Mouse (Mus musculus) G1E (cell line): ENCODE measurements around the gene Stip1. TPM values are rescaled to one million over a fixed set of nuclear protein-coding genes. Genes with fewer than 3 reads are reported as not detected.
"Not testable (repeated sequence)": the region's sequence is repeated elsewhere in the genome, so short reads cannot be mapped to it uniquely, and the experiment has no call there.

Source experiments
- ATAC-seq: 2 replicates; pipeline ENCODE4 v1.8.0; 2016; ENCODE audit warnings: mild to moderate bottlenecking; ENCODE audit not compliant: insufficient number of reproducible peaks, poor library complexity, low FRiP score, severe bottlenecking; ENCODE audit errors: extremely low read depth
- DNase-seq: peaks from one replicate; pipeline ENCODE4 v3.0.0; 2012; ENCODE audit warnings: low spot score
- H3K27me3 ChIP-seq: 2 replicates; pipeline ENCODE4 v1.6.1; 2012; ENCODE audit warnings: mild to moderate bottlenecking, low read length, inconsistent platforms; ENCODE audit not compliant: insufficient read depth
- H3K36me3 ChIP-seq: replicated peaks from 2 replicates; pipeline ENCODE3; 2012; ENCODE audit warnings: mild to moderate bottlenecking, inconsistent platforms
- H3K4me1 ChIP-seq: 2 replicates; pipeline ENCODE4 v1.6.1; 2012; ENCODE audit warnings: low read depth, low read length, inconsistent platforms, mixed read lengths; ENCODE audit not compliant: insufficient read depth
- H3K4me3 ChIP-seq: 2 replicates; pipeline ENCODE4 v1.5.1; 2012; ENCODE audit warnings: low read depth, mild to moderate bottlenecking, inconsistent platforms, low read length, moderate library complexity, mixed read lengths
- H3K9me3 ChIP-seq: replicated peaks from 2 replicates; pipeline ENCODE4 v1.6.1; 2012; ENCODE audit warnings: inconsistent platforms
- CTCF ChIP-seq: IDR thresholded peaks from 2 replicates; pipeline ENCODE4 v1.5.1; 2012; ENCODE audit warnings: low read depth, low read length, inconsistent platforms, mixed read lengths
- GATA1 ChIP-seq: IDR thresholded peaks from 2 replicates; pipeline ENCODE4 v1.6.1; 2012; ENCODE audit warnings: borderline replicate concordance, low read length, inconsistent platforms, mixed read lengths
- GATA2 ChIP-seq: IDR thresholded peaks from 2 replicates; pipeline ENCODE4 v1.6.1; 2012; ENCODE audit warnings: low read depth, low read length, inconsistent platforms, borderline replicate concordance
- POLR2AphosphoS5 ChIP-seq: IDR thresholded peaks from 2 replicates; pipeline ENCODE4 v1.6.1; 2012; ENCODE audit warnings: low read depth, low read length, inconsistent platforms; ENCODE audit not compliant: insufficient replicate concordance
- TAL1 ChIP-seq: conservative IDR thresholded peaks from 2 replicates; pipeline ENCODE4 v1.6.1; 2012; ENCODE audit warnings: low read depth, low read length, inconsistent platforms, mixed read lengths
- polyA plus RNA-seq: library from polyadenylated mRNA; stranded (reverse); fragments of >175 nt; gene quantifications from 2 replicates; pipeline ENCODE4 v1.2.3, GENCODE M21; 2012
- total RNA-seq, 2 experiments: library from RNA; stranded (forward) in 1 of 2; stranded (reverse) in 1 of 2; fragments of 200-1000 nt in 1 of 2; fragments of >200 nt in 1 of 2; fragmentation: Nextera tagmentation in 1 of 2; gene quantifications; 2 replicates each; pipeline ENCODE4 v1.2.3; 2014 to 2017

Gene Stip1
- total and polyA plus RNA-seq, 3 experiments: 224 to 301 (median 279) TPM

DNA sequence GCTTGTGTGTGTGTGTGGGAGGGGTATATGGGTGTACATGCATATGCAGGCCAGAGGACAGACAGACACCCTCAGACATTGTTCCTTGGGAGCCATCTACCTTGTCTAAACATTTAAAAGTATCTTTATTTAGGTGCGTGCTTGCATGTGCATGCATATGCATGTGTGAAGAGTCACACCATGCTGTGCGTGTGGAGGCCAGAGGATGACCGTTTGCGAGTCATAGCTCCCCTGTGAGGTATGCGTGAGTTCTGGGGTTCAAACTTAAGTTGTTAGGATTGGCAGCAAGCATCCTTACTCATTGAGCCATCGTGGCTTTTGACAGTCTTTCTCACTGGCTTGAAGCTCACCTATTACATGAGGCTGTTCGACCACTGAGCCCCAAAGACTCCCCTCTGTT is 38.5 kb upstream of the Stip1 start:
- no peak for TF ChIP-seq GATA1
- TF ChIP-seq POLR2AphosphoS5: no peak
- TF ChIP-seq TAL1: no peak
- TF ChIP-seq CTCF: no peak
- no peak for TF ChIP-seq GATA2
- Histone ChIP-seq H3K9me3 (no peaks in the 10 kb centered on the region), H3K4me1 (no peaks in the 10 kb centered on the region), H3K27me3 (peaks cover 51% of the 10 kb centered on the region), H3K36me3 (no peaks in the 10 kb centered on the region), H3K4me3 (no peak overlapping the region)
- no peak for DNase-seq
- ATAC-seq: no peak

DNA sequence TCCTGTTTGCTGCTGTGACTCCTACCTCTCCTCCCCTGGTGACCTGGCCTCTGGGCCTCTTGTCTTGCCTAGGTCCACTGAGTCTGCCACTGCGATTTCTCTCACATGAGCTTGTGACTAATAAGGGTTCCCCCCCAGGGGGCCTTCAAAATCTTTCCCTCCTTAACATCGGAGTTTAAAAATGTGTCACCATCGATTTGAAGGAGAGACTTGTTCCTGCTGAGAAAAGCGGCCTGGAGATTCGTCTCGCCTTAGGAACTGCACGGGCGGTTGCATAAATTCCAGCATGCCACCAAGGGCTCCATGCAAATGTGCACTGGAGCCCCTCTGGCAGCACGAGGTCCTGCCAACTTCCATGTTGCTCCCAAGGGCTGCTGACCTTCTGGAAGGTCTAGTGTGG is 37.9 kb upstream of the Stip1 start:
- peaks cover 52% of the 10 kb centered on the region for H3K27me3 ChIP-seq

DNA sequence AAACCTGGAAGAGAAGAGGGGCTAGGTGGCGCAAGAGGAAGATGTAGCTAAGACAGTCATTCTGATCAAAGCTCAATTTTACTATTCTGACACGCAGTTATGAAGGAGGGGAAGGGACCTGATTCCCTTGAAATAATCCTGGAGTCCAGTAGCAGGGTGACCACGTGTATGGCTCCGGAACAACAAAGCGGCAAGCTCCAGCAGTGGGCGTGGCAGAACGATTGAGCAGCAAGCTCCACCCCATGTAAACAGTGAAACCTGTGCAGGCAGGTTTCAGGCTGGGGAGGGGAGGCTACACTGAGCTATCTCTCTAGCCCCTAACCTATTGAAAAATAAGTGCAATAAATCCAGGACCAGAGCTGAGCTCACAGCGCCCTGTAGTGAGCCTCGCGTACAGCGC is 35.6 kb upstream of the Stip1 start:
- ATAC-seq, H3K36me3 ChIP-seq, DNase-seq, H3K4me1 ChIP-seq, H3K4me3 ChIP-seq, H3K9me3 ChIP-seq: not testable (repeated sequence)
- peaks cover 57% of the 10 kb centered on the region for H3K27me3 ChIP-seq

More for the DNA sequence above, 37.9 kb upstream of the Stip1 start:
- no peak for TF ChIP-seq GATA2
- no peak for TF ChIP-seq CTCF
- TF ChIP-seq GATA1: no peak
- no peak for TF ChIP-seq TAL1
- TF ChIP-seq POLR2AphosphoS5: no peak
- Histone ChIP-seq H3K36me3 (no peaks in the 10 kb centered on the region), H3K4me3 (no peak overlapping the region), H3K9me3 (no peaks in the 10 kb centered on the region), H3K4me1 (no peaks in the 10 kb centered on the region)
- DNase-seq (no peak), ATAC-seq (no peak)

DNA sequence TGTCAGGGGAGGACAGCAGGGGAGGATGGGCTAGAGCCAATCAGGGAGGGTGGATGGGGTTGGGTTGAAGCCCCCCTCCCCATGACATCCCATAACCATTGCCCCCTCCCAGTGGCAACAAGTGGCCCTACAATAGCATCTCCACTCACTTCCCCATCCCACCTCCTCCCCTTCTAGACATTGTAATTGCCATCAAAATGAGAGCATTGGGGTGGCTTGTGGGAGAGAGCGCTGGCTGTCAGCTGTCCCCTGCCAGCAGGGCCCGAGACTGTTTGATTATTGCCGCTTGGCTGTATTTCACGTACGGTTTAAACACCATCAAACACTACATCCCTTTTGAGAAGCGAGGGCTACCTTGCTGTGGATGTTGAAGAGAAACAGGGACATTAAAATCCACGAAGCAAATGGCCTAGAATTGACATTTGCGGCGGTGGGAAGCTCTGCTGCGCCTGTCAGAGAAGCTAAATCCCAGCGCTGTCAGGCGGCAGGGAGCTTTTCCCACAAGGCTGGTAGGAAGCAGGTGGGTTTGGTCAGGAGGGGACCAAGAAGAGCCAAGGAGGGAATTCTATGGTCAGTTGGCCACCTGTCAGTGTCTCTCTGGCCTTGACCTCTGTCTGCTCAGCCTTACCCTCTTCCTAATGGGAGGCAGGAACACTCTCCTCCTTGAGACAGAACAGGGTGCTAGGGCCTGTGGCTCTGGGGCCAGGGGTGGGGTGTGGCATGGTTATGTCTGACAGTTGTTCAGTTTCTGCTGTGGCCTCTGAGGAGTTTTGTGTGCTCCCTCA is 34.4 kb upstream of the Stip1 start:
- no peaks in the 10 kb centered on the region for H3K9me3 ChIP-seq
- H3K4me3 ChIP-seq: no peak overlapping the region
- peaks cover 61% of the 10 kb centered on the region for H3K27me3 ChIP-seq
- H3K36me3 ChIP-seq: no peaks in the 10 kb centered on the region
- H3K4me1 ChIP-seq: no peaks in the 10 kb centered on the region
- DNase-seq (no peak), ATAC-seq (no peak)
- TF ChIP-seq POLR2AphosphoS5 (no peak), TAL1 (no peak), CTCF (no peak), GATA2 (no peak), GATA1 (no peak)

DNA sequence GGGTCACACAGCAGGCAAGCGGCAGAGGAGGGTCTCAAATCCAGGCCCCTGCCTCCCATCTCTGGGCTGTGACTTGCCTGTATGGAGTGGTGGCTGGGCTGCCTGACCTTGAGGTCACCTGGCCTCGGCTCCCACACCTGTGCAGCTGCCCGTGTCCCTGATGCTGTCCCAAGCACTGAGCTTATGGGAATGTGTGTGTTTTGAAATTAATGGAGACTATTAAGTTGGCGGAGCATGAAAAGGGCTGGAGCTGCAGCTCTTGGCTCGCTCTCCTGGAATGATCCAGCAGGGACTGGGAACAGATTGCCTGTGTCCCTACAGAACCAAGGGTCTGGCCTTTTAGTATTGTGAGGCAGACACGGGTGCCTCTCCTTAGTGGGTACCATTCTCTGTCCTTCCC is 32.5 kb upstream of the Stip1 start:
- ATAC-seq: no peak

DNA sequence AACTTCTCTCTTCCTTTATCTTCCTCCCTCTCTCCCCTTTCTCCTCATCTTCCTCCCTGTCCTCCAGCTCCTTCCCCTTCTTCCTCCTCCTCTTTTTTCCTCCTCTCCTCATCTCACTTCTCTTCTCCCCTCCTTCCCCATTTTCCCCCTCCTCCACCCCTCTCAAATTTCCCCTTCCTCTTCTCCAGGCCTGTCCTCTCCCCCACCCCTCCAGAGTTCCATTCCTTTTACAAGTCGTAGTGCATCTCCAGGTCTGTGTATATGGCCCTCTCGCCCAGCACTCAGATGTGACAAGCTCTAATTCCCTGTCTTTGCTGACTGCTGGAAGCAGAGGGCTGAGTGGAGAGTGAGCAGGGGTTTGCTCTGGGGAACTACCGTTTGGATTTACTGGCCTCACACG is 31.0 kb upstream of the Stip1 start:
- Histone ChIP-seq H3K4me1 (peaks cover 22% of the 10 kb centered on the region), H3K9me3 (no peaks in the 10 kb centered on the region), H3K4me3 (no peak overlapping the region), H3K36me3 (no peaks in the 10 kb centered on the region), H3K27me3 (peaks cover 72% of the 10 kb centered on the region)
- no peak for ATAC-seq
- TF ChIP-seq POLR2AphosphoS5 (no peak), CTCF (no peak), GATA1 (no peak), TAL1 (no peak), GATA2 (no peak)
- DNase-seq: no peak

More for the DNA sequence above, 32.5 kb upstream of the Stip1 start:
- H3K27me3 ChIP-seq: peaks cover 58% of the 10 kb centered on the region
- H3K4me3 ChIP-seq: no peak overlapping the region
- no peaks in the 10 kb centered on the region for H3K36me3 ChIP-seq
- no peaks in the 10 kb centered on the region for H3K9me3 ChIP-seq
- H3K4me1 ChIP-seq: peaks cover 7% of the 10 kb centered on the region
- TF ChIP-seq TAL1 (no peak), GATA1 (no peak), CTCF (no peak), POLR2AphosphoS5 (no peak), GATA2 (no peak)
- no peak for DNase-seq
